ENCODE assay signal across 8 mouse cellular contexts in the genomic region with DNA sequence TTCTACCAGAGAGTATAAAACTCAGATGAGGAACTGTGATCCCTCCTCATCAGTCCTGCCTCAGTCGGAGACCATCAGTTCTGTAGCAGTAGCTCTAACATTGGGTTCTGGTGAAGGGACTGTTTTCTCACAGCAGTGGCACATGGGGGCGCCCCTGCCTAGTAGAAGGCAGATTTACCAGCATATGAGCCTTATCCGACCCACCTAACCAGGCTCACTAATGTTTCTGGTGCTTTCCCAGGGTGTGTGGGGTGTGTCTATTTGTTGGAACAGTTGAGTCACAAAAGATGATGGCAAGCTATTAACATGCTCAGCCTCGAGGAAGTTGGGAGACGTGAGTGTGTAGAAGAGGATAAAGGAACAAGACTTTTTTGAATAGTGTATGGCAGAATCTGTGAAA.
DNase-seq lines count a peak whose midpoint lies in the region; ATAC-seq lines count a peak whose summit lies in the region.

No protein-coding gene starts in this region.

- H3K27me3 ChIP-seq in forebrain, embryonic 11.5 days (ENCODE audit: control insufficient read depth, insufficient read depth, low read length), result no peaks in the 10 kb centered on the region
- no peaks in the 10 kb centered on the region for H3K27me3 ChIP-seq in lung, embryonic 16.5 days (ENCODE audit: control insufficient read depth, insufficient read depth, low read depth, low read length)

- peak; percentile 37 for DNase-seq in heart, postnatal 4 days
- no peak for DNase-seq in heart, adult 9 months (ENCODE audit: low spot score in 2 of 2)
- DNase-seq in adrenal gland, adult 8-10 months, result peak; percentile 1
- peak; percentile 70 for DNase-seq in forebrain, embryonic 11.5 days (ENCODE audit: low spot score)
- peak; percentile 33 to 44 for DNase-seq in kidney, postnatal 4 days
- peak; percentile 59 for DNase-seq in right cerebral cortex, adult 18-20 months

- H3K4me1 ChIP-seq in forebrain, embryonic 11.5 days (replicated peaks; ENCODE audit: control insufficient read depth, insufficient read depth, low read length), result no peaks in the 10 kb centered on the region
- H3K4me1 ChIP-seq in lung, embryonic 16.5 days (replicated peaks; ENCODE audit: control insufficient read depth, insufficient read depth, low read length), result no peaks in the 10 kb centered on the region

- H3K4me3 ChIP-seq in forebrain, embryonic 11.5 days (ENCODE audit: low read depth, low read length), result no peak overlapping the region
- no peak overlapping the region for H3K4me3 ChIP-seq in lung, embryonic 16.5 days (ENCODE audit: low read length)

- H3K9ac ChIP-seq in forebrain, embryonic 11.5 days (ENCODE audit: low read length), result no peak overlapping the region
- no peak overlapping the region for H3K9ac ChIP-seq in lung, embryonic 16.5 days (ENCODE audit: low read length)

- no peaks in the 10 kb centered on the region for H3K9me3 ChIP-seq in forebrain, embryonic 11.5 days (ENCODE audit: control insufficient read depth, low read length)
- H3K9me3 ChIP-seq in lung, embryonic 16.5 days (ENCODE audit: control insufficient read depth, low read length), result no peaks in the 10 kb centered on the region

- no peaks in the 10 kb centered on the region for H3K36me3 ChIP-seq in forebrain, embryonic 11.5 days (ENCODE audit: control insufficient read depth, insufficient read depth, low read length)
- H3K36me3 ChIP-seq in lung, embryonic 16.5 days (ENCODE audit: control insufficient read depth, insufficient read depth, low read length), result no peaks in the 10 kb centered on the region

- ATAC-seq in forebrain, embryonic 11.5 days (replicated peaks; ENCODE audit: low FRiP score), result peak; percentile 76
- 0 out of 2 replicates have a peak, but pooled peaks have one; percentile 49 for ATAC-seq in lung, embryonic 16.5 days (ENCODE audit: low read depth)
- ATAC-seq in megakaryocyte-erythroid progenitor cell, adult 5-6 weeks (replicated peaks; ENCODE audit: low FRiP score, low TSS enrichment, poor library complexity, severe bottlenecking), result no peak

- H3K27ac ChIP-seq in forebrain, embryonic 11.5 days (ENCODE audit: low read depth, low read length), result no peak overlapping the region
- H3K27ac ChIP-seq in lung, embryonic 16.5 days (ENCODE audit: low read length), result no peak overlapping the region

- no peak overlapping the region for H3K4me2 ChIP-seq in forebrain, embryonic 11.5 days (ENCODE audit: low read depth, low read length, severe bottlenecking)
- H3K4me2 ChIP-seq in lung, embryonic 16.5 days (ENCODE audit: low read depth, low read length), result no peak overlapping the region

- 31% methylated on average over 5 of the region's 5 CpGs for WGBS in forebrain, embryonic 11.5 days
- 36% methylated on average over 5 of the region's 5 CpGs for WGBS in lung, embryonic 16.5 days

Comparison
In these comparisons a context has a peak if more than half of its experiments do, and no peak if none do; other contexts are left out.
1. DNase-seq: peak in heart, postnatal 4 days (single experiment), adrenal gland, adult 8-10 months (single experiment), forebrain, embryonic 11.5 days (single experiment), kidney, postnatal 4 days (2 of 2) and right cerebral cortex, adult 18-20 months (single experiment); none in heart, adult 9 months (0 of 2).